Mouse (Mus musculus): ENCODE results near the gene Mfsd2a.

Mfsd2a gene

DNA sequence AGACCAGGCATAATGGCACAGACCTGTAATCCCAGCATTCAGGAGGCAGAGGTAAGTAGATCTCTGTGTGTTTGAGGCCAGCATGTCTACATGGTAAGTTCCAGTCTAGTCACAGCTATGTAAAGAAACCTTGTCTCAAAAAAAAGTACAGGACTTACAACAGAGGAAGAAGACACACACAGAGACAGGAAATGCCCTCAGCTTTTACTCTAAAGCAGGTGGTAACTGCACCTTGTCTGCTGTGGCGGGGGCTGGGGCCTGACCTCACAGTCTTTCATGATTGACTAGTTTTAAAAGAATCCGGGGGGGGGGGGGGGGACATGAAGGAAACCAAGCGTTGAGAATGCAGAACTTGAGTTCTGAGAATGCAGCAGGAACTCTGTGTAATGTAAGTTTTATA is 27.1 kb downstream of the Mfsd2a start:
- no peak for DNase-seq (ENCODE audit: low read depth)

DNA sequence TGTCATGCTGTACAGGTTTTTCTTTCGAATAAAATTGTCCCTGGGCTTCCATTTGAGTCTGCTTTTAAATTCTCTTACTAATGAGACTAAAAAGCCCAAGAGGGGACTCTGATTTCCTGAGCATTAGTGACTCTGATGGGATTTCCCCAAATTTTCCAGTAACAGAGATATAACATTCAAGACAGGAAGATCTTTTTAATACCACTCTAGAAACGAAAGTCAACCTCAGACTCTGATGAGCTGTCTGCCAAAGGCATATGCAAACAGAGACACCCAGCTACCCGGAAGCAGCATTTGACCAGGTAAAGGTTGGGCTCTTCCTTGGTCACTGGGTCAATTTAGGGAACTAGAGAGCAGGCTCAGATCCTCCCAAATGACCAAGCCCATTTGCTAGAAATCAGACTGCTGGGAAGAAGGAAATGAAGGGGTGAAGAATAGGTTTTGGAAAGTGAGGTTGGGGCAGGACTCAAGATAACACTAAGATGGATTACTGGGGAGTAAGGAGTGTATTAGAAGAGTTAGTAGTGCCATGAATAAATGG is 27.9 kb downstream of the Mfsd2a start:
- DNase-seq (ENCODE audit: low read depth): no peak

DNA sequence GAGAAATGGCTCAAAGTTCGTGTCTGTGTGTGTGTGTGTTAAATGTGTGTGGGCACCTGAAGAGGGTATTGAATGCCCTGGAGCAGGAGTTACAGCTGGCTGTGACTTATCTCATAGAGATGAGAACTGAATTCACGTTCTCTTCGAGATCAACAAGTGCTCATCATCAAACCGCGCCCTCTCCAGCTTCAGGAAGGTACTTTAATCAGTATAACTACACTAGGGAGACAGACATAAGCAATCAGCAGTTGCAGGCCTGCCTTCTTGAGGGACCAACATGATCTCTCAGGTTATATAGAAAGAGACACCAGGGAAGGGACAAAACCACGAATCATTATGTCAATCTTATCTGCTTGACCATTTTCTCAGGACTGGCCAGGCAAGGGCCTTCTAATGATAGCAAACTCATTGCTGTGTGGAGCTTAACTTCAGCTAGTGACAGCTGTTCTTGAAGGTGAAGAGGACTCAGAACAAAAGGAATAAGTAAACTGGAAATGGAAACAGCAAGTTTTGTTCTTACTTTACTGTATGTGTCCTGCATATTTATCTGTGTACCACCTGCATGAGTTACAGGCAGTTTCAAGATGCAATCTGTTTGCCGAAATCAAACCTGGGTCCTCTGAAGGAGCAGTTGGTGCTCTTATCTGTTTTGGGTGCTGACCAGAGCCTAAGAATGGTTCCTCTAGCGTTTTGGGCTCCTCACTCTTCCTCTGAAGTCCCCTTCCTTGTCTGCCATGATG is 28.6 kb downstream of the Mfsd2a start:
- DNase-seq (ENCODE audit: low read depth): no peak

DNA sequence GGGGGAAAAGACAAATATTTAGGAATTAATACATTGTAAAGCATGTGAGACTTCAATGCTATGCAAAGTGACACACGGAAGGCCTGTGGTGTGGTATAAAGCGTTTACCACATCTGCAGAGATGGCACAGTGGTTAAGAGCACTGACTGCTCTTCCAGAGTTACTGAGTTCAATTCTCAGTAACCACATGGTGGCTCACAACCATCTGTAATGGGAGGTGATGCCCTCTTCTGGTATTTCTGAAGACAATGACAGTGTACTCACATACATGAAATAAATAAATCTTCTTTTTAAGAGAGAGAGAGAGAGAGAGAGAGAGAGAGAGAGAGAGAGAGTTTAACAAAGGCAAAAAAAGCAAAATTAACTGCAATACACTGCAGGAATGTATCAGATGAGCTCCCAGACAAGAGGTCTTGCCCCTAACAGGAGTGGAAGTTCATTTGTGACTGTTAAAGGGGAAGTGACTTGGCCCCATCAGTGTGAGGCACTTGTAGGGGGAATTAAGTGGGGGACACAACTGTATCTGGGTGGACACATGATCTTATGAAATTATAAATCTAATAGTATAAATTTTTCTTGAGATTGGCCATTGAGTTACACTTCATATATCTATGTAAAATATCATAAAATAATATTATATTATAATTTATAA is 29.9 kb downstream of the Mfsd2a start:
- no peak for DNase-seq (ENCODE audit: low read depth)

DNA sequence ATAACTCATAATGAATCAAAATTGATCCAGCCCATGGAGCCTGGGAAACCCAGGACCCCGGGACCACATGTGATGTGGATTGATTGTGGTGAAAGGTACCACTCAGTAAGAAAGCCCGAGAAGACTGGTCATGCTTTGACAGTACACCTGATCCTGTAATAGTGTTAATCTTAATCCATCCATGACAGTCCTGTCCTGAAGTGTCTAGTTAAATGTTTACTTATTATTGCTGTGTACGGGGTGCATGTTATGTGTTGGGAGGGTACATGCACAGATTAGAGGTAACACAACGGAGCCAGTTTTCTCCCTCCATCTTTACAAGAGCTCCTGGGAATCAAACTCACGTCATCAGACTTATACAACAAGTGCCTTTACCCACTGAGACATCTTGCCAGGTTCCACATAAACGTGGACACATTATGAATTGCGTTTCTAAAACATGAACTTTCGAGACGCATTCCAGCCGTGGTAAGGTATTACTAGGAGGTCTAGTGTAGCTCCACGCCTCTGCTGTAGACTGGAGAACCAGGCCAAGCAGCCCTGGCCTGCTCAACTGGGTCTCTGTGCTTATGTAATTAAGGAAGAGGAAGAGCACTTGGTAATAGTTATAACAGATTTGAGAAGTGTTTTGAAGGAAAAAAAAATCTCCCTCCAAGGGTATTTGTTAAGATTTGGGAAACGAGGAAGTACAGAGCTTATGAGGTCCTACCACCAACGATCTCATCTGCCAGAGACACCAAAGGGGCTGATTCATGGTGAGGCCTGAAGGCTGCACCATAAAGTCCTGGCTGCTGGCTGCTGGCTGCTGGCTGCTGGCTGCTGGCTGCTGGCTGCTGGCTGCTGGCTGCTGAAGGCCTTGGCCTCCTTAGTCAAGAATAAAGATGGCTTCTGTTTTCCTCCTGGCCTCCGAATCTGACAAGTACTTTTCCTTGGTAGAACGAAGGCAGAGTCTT is 37.3 kb downstream of the Mfsd2a start:
- DNase-seq (ENCODE audit: low read depth): no peak

DNA sequence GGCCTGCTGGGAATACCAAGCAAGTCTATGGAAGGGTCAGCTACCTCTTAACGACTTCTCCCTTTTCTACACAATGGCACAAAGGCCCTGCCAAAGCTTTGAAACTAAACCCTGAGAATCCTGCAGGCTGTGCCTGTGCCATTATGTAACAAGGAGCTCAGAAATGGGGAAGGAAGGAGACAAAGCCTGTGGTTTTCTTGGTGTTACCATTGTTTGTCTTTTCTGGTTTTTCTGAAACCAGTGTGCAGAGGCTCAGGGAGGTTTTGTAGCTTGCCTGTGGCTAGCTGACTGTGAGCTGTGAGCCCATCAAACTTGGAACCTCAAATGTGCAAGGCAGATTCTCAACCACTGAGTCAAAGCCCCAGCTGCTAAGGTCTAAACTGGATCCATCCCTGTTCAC is 38.1 kb downstream of the Mfsd2a start:
- no peak for DNase-seq (ENCODE audit: low read depth)

DNA sequence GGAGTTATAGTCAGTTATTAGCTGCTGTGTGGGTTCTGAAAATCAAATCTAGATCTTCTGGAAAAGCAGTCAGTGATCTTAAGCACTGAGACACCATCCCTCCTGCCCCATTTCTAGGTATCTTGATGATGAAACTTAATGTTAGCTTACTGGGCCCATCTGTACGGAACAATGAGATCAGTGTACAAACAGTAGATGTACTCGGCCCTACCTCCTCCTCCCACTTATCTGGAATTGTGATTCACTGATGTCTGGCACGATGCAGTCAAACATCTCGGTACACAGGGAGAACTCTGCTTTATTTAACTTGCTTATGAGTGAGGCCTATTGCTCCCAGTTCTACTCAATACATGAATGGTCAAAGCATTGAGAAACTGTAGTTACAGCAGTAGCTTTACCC is 45.0 kb downstream of the Mfsd2a start:
- DNase-seq (ENCODE audit: low read depth): no peak

DNA sequence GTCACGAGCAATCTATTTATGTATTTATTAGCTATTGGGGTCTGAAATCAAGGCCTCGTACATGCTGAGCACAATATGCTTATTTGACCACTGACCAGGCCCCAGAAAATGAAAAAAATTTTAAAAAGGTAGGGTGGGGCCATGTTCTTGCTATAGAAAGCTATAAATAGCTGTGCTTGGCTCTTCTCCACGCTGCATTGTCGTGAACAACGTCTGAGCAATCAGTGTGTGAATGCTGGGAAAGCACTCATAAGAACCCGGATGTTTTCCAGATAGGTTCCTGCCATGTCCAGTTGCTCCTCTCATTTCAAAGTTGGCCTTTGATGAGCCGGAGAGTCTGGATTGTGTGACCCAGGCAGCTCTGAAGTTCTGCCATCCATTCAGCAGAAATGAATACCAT is 46.8 kb downstream of the Mfsd2a start:
- DNase-seq (ENCODE audit: low read depth): no peak

DNA sequence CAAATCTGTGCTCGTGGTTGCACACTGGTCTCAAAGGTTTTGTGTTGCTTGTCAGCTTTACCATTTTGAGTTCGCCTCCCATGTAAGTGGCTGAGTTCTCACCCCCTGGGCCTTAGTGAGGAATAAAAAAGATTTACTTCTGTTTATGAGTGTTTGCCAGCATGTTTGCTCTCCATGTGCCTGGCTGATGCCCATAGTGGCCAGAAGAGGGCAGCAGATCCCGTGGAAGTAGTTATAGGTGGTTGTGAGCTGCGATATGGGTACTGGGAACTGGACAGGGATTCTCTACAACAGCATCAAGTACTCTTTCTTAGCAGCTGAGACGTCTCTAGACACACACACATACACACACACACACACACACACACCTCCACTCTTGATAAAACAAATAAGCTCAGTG is 48.4 kb downstream of the Mfsd2a start:
- no peak for DNase-seq (ENCODE audit: low read depth)

DNA sequence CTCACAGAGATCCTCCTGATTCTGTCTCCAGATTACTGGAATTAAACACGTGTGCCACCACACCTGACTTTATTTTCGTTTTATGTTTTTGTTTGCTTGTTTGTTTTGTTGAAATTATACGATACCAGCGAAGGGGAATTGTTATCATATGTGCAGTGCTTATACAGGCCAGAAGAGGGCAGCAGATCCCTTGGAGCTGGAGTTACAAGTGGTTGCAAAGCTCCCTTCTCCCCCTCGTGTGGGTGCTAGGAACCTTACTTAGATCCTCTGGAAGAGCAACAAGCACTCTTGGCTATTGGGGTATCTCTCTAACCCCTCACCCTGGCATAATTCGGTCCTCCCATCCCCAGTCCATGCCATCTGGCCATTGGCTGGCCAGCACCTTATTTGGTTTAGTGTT is 50.4 kb downstream of the Mfsd2a start:
- DNase-seq (ENCODE audit: low read depth): peak; percentile 40

DNA sequence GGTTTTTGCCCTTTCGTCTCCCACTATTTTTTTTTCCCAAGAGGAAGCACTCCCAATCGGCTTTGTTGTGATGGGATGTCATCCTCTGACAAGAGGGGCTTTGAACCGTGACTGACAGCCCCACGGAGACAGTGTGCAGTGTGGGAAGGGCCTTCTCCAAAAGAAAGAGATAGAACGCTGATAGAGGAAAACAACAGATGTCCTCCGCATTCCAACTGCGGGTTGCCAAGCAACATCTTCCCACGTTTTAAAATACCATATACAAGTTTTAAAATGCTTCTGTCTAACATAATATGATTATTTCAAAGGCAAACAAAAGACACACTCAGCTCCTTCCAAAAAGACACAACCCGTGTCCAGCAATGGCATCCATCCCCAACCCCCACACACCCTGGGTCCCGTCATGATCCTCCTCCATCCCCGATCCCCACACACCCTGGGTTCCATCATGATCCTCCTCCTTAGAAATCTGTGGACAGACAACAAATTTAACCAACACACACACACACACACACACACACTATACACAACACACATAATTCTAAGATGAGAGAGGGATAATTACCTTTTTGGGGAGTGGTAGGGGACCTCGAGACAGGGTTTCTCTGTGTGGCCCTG is 51.3 kb downstream of the Mfsd2a start:
- DNase-seq (ENCODE audit: low read depth): no peak

DNA sequence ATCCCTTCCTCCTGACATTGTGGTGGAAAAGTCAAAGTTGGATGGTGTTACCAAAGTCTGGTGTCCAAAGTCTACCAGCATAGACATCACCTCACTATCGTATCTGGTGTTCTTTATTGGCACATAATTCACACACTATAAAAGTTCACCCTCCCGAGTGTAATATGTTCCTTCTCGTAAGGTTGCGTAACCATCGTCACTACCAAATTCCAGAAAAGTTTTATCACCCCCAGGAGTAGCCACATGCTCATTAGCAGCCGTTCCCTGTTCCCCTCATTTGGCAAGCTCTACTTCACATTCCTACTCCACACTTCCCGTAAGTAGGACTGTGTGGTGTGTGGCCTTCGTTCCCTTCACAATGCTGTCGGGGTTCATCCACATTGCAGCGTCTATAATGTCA is 55.6 kb downstream of the Mfsd2a start:
- no peak for DNase-seq (ENCODE audit: low read depth)

DNA sequence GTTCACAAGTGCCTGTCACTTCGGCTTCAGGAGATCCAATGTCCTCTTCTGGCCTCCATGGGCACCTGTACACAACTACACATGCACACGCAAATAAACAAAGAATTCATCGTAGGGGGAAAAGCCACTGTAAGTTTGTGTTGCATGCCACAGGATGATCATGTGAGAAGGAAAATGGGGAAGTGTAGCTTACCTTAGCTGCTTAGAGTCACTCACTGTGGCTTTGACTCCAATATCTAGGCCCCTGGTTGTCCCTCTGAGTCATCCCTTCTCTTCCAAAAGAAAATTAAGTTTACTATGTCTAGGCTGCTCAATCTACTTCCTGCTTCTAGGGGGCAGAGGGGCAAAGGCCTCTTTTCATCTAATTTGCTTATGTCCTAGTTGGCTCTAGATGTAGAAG is 57.3 kb downstream of the Mfsd2a start:
- no peak for DNase-seq (ENCODE audit: low read depth)

DNA sequence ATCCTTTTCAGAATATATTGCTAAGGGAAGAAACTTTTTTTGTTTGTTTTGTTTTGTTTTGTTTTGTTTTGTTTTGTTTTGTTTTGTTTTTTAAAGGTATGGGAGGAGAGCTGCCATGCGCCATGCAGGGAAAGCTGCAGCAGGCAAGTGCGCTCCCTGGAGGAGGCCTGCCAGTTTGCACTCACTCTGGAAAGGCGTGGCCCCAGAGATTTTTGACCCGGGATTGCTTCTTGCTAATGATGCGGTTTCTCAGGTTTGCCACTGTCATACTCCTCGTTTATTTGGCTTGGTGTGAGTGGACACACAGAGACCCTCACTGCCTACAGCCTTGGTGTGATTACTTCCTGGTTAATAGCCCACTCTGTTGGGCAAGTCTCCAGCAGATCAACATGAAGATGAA is 58.8 kb downstream of the Mfsd2a start:
- DNase-seq (ENCODE audit: low read depth): no peak

DNA sequence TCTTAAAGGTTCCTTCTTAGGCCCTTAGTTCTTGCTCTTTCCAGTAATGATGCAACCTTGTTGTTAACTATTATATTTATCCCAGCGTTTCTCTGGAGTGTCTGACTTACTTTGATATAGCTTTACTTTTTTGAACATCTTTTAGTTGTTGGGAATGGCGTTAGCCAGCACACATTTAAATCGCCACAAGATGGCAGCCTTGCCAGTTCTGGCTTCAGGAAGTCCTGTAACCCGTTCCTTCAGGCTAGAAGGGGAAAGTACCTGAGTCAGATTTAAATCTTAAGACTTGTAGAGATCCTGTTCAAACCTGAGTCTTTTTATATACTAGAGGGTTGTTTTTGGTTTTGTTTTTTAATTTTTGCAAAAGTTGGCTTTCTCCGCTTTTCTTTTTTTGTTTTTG is 62.7 kb downstream of the Mfsd2a start:
- DNase-seq (ENCODE audit: low read depth): peak; percentile 41

DNA sequence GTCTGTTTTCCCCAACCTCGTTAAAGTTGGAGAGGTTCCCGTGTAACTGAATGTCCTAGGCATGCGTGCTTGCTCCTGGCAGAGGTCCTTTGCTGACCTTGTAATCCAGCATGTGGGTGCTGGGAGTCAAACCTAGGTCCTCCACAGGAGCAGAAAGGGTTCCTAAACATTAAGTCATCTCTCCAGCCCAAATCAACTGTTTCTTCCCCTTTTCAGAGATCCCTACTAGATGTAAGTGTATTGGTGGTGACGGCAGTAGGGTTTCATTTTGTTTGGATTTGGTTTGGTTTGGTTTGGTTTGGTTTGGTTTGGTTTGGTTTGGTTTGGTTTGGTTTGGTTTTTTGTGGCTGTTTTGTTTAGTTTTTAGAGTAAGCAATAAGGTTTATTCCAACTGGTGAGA is 63.2 kb downstream of the Mfsd2a start:
- DNase-seq (ENCODE audit: low read depth): no peak

Data from c-Kit-positive CD71-positive TER-119-negative erythroid progenitor cells, embryonic 14.5 days (primary cell).